Mouse (Mus musculus): ENCODE data around the gene Efcab14. TPM values are rescaled to one million over a fixed set of nuclear protein-coding genes. Genes with fewer than 3 reads are reported as not detected.

Gene Efcab14
- 10 to 100 TPM; 44.1 to 45.9 TPM for total RNA-seq (2021)
- long read RNA-seq, experiment 1, transcript Efcab14-204 (11 exons, 2,792 nt) = major isoform, 12 of 19 reads
- long read RNA-seq, experiment 1, partial matches to known transcripts = 2 of 19 reads
- long read RNA-seq, experiment 1, other reads (novel, unspliced or antisense) = 4 of 19 reads
- long read RNA-seq, experiment 2, transcript Efcab14-204 (11 exons, 2,792 nt) = major isoform, 7 of 13 reads
- long read RNA-seq, experiment 2, partial matches to known transcripts = 1 of 13 reads
- long read RNA-seq, experiment 2, other reads (novel, unspliced or antisense) = 5 of 13 reads

DNA sequence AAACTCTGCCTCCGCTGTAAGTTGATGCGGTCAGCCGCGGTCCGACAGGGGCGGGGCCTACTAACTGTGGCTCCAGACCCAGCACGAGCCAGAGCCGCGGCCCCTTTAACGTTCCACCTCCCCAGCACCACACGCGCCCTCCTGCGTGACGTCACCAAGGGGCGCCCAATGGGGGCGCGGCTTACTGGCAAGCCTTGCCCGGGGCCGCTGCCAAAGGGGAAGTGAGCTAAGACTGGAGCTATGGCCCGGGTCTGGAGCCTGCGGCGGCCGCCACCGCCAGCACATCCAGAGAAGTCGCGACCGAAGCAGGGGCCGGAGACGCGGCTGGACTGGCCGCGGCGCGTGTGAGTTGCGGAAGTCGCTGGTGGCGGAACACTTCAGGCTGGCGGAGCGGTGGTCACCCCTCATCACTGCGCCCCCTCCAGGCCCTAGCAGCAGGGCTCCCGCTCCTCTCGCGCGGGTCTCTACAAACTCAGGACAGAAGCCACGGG lies at the start of gene Efcab14:
TSS of gene Efcab14 (plus strand) at position 194 of the 491 bp plus-strand sequence.
- peak; percentile 96 for DNase-seq (ENCODE audit: low spot score in 2 of 2)
- intact Hi-C loops (cut with DNase I) = no loop called here

DNA sequence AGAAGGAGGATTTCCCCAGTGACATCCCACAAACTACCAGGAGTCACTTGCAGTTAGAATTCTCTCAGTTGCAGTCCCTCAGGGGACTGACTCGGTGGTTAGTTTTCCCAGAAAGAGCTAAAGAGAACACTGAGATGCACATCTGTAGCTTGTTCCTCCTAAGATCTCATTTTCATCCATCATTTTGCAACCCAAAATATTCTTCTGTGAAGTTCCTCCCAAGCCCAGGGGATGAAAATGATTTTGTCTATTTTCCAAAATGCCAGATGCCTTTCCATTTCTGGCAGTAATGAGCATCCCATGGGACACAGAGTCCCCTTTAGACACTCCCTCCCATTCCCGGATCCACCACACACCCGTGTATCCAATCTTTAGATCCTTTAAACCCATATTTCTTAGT lies 36.1 kb upstream of the Efcab14 start:
- no peak for DNase-seq (ENCODE audit: low spot score in 2 of 2)

DNA sequence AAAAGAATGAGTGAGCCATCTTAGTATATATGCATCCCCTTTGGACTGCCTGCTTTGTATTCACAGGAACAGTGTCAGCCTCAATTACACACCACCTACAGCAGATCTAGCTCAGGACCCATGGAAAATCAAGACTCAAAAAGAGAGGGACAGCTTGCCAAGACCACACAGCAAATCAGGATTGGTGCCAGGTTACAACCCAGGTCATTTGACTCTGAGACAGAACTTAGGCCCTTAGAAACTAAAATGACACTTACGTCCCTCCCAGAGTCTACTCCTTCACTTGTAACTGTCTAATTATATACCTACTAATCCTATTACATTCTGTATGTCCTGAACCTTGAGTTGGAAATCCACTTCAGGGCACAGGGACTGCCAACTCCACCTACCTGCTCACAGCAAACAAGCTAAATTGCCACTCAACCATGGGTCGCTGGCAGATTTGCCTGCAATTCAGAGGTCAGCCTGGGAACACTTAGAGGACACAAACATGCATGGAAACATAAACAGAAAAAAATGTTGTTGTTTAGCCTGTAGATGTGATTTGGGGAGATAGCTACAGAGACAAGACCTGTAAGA lies 33.5 kb upstream of the Efcab14 start:
- no peak for DNase-seq (ENCODE audit: low spot score in 2 of 2)
- intact Hi-C loops (cut with DNase I) = no loop called here

More for the DNA sequence above, 36.1 kb upstream of the Efcab14 start:
- intact Hi-C loops (cut with DNase I) = no loop called here

DNA sequence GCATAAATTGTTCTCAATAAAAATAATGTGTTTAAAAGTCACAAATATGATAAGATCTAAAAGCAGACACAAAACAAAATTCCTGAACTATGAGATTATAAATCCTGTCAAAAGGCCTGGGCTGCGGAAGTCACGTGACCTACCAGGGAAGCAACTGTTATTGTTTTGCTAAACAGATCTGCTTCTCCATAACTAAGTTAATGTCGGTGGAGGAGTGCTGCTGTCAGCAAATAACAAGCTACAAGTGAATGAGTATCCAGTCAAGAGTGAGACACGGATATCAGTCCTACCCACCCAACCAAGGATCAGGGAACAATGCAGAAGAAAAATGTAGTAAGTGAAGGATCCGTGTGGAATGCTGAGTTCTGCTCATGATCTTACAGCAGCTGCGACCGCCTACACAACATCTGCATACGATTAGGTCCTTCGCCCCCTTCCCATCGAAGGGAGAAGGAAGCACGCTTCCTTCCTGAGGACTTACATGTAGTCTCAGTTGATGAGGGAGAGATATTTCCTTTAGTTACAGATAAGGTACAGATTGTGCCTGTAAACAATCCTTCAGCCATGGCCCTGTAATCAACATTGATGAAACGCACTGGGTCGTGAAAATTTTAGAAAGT lies 28.5 kb upstream of the Efcab14 start:
- DNase-seq (ENCODE audit: low spot score in 2 of 2) = no peak
- intact Hi-C loops (cut with DNase I) = loop anchor here (2.0 to 5.0 kb wide), 2 partner anchors 227 to 608 kb away; no protein-coding TSS in a partner anchor

DNA sequence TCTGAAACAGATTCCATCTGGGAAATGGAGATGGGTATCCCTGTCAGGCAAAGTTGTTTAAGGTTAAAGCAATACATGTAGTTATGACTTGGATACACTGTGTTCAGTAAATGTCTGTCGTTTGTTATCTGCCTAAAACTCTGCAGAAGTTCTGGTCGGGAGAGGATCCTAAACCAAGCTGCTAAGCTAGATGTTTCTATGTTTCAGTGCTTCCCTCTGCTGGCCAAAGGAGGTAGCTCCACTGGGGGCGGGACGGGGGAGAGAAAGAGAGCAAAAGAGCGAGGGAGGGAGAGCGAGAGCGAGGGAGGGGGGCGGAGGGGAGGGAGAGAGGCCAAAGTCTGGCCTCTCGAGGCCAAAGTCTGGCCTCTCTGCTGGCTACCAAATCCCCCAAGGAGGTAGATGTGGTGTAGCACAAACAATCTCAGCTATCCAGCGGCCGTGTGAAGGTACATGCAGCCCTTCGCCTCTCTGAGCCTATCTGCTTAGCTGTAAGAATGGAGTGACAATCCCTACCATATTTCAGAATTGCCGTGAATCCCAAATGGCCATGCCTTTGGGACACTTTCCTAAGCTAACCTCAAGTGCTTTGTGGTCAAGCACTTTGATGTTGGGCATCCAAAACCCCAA lies 27.6 kb upstream of the Efcab14 start:
- DNase-seq (ENCODE audit: low spot score in 2 of 2) = peak; percentile 86 to 90
- intact Hi-C loops (cut with DNase I) = loop anchor here (2.0 to 5.0 kb wide), 2 partner anchors 228 to 609 kb away; no protein-coding TSS in a partner anchor

DNA sequence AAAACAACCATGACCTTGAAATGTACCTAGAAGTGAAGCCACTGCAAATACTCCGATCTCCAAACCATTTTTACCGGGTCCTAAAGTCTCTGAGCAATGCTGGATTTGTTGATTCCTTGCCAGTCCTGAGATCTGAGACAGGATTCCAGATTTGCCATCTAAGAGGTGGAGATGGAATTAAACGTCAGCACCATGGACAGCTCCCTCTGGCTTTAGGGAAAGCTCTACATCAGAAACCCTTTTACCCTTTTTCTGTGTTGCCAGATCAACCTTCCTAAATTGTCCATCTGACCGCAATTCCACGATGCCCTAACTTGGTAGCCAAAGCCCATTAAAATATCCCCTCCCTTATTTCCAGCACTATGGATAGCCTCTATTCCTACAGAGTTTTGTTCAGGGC lies 8.8 kb upstream of the Efcab14 start:
- no peak for DNase-seq (ENCODE audit: low spot score in 2 of 2)
- intact Hi-C loops (cut with DNase I) = no loop called here

DNA sequence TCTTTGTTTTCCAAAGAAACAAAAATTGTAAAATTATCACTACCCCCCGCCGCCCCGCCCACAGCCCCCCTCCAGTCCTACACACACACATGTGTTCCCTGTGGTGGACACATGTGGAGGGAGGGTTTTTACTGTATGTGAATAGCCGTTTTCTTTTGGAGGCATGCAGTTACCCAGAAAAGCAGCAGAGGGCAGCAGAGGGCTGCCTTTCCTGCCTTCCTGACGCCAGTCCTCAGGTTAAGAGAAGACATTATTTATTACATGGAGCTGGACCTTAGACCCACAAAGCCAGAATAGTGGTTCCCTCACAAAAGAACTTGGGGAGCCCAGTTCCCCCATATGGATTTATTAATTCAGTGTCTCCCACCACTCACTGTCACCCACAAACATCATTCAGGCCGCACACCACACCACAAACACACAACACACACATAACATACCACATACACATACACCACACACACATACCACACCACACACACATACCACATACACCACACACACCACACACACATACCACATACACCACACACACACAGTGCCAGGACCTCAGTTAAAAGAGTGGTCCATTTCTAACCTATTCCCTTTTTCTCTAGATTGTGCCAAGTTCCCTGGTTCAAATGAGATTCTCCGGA lies 5.8 kb upstream of the Efcab14 start:
- intact Hi-C loops (cut with DNase I) = loop anchor here (2.0 to 5.0 kb wide), 2 partner anchors 166 to 249 kb away; no protein-coding TSS in a partner anchor
- peak; percentile 75 to 83 for DNase-seq (ENCODE audit: low spot score in 2 of 2)

DNA sequence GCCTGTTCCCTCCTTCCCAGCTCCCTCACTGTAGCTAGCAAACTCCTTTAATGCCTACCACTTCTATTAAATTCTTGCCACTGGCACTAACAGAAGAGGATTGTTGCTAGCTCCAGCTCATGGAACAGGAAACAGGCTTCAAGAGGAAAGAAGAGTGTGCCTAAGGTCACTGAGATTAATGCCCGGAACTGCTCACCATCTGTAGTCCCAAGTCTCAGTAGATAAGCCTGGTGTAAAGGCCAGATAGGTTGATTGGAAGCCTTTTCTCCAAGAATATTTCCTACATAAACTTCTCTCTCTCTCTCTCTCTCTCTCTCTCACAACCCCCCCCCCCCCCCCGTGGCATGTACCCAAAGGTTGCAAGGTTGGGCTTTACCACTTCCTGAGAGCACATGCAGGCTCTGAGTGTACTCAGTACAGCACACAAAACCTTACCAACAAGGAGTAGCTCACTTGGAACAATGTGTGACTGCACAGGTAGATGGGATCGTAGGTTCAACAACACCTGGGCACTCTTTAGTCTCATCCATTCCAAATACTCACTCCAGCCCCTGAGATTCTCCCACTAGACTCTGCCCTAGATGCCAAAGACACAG lies 5.2 kb upstream of the Efcab14 start:
- intact Hi-C loops (cut with DNase I) = loop anchor here (5.0 kb wide), 1 partner anchor 165 kb away; no protein-coding TSS in a partner anchor
- DNase-seq (ENCODE audit: low spot score in 2 of 2) = no peak

DNA sequence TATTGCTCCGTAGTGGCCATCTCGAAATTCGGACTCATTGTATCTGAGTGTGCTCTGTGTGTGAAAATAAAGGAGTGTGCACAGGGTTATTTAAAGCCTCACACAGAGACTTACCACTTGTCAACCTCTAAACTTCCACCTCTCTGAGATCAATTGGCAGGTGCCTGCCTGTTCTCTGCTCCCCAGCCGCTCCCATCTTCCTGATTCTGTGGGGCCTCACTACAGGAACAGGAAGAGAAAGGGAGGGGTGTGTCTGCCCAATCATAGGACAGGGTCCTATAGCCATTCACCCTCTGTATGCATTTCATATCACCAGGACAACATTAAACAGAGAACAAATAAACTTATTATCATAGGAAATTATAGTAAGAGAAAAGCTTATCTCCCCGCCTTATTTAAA lies 3.8 kb upstream of the Efcab14 start:
- intact Hi-C loops (cut with DNase I) = loop anchor here (5.0 kb wide), 1 partner anchor 164 kb away; no protein-coding TSS in a partner anchor
- no peak for DNase-seq (ENCODE audit: low spot score in 2 of 2)

DNA sequence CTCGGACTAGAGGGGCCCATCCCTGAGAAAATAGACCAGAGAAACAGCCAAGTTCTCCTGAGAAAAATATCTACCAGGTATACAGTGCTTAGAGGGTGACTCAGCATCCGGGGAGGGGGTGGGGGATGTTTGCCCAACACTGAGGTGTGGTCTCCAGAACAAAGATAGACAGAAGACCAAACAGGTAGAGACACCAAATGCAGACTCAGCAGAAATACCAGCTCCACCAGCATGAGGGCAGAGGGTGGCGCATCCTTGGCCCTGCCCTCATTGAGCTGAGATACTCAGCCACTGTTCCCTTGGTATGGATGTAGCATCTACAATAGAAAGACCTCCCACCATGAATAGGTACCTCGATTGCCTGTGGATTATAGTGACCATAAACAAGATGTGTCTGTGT lies 2.7 kb upstream of the Efcab14 start:
- DNase-seq (ENCODE audit: low spot score in 2 of 2) = no peak
- intact Hi-C loops (cut with DNase I) = loop anchor here (5.0 kb wide), 1 partner anchor 162 kb away; no protein-coding TSS in a partner anchor

DNA sequence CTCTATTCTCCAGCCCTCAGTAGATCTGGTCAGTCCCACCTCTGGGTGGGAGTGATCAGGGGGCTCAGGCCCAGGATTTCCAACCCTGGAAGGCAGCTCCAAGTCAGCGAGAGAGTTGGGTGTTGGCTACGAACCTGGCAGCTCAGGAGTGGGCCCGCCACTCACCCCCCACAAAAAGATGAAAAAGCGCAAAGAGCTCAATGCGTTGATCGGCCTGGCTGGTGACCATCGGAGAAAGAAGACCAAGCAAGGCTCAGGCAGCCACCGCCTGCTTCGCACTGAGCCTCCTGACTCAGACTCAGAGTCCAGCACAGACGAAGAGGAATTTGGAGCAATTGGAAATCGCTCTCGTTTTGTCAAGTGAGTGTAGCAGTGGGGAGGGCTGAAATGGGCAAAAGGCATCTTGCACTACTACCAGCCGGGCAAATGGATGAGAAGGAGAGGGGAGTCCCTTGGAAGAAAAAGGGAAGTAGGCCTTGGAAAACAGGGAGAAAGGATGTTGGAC lies 989 bp downstream of the Efcab14 start:
- intact Hi-C loops (cut with DNase I) = no loop called here
- no peak for DNase-seq (ENCODE audit: low spot score in 2 of 2)

DNA sequence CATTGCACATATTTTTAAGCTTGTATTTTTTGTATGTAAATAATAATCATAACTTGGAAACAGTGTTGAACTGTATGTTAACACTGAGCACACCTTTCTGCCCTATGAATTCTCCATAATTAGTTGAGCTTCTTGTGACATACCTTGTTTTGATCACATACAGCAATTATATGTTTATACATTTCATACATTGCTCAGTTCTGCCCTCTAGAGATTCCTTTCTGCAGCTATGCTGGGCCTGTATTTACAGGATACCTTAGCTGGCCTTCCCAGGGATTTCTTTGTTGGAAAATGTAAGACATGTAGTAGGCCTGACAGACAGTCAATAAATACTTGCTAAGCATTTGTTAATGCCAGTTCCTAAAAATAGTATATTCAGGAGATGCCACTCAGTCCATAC lies 5.1 kb downstream of the Efcab14 start:
- intact Hi-C loops (cut with DNase I) = no loop called here
- no peak for DNase-seq (ENCODE audit: low spot score in 2 of 2)

DNA sequence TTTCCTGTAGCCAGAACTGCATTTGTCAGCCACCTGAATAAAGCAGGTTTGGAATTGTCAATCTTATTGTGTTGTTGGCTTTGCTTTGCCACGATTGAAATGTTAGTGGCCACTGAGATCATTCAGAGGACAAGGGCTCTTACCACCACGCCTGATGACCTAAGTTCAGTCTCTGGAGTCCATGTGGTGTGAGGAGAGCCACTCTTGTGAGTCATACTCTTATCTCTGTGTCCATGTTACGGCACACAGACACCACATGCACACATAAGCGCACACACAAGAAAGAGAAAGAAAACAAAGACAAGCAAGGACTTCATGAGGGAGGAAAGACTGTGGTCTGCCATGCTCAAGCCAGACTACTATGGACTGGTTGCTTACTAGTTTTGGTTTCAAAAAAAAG lies 5.6 kb downstream of the Efcab14 start:
- no peak for DNase-seq (ENCODE audit: low spot score in 2 of 2)
- intact Hi-C loops (cut with DNase I) = no loop called here

DNA sequence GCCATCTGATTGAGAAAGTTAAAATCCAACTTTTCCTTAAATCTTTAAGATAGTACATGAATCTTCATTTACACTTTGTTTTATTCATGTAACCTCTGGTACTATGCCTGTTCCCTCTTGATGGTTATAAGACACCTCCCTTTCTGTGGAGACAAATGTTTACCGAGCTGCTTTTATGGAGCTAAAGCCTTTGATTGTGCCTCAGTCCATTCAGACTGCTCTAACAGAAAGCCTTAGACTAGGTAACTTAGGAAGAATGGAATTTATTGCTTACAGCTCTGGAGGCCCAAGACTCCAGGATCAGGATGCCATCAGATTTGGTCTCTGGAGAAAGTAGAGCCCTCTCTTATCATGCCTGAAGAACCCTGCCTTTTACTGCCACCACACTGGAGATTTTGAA lies 10.6 kb downstream of the Efcab14 start:
- no peak for DNase-seq (ENCODE audit: low spot score in 2 of 2)
- intact Hi-C loops (cut with DNase I) = no loop called here

DNA sequence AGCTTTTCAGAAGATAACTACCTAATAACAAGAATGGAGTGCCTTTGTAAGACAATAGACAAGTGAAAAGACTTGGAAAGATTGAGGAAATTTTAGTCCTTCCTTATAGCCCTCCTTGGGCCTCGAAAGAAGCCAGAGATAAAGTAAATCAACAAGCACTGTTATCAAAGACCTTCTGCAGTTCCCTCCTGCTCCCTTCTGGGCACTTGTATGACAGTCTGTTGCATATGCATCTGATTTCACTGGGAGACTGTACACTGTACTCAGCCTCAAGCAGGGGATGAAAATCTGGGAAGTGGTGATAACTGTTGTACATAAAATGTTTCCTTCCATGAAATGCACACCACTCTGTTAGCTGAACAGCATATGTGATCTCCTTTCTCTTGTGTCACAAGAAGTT lies 11.8 kb downstream of the Efcab14 start:
- DNase-seq (ENCODE audit: low spot score in 2 of 2) = no peak
- intact Hi-C loops (cut with DNase I) = no loop called here

DNA sequence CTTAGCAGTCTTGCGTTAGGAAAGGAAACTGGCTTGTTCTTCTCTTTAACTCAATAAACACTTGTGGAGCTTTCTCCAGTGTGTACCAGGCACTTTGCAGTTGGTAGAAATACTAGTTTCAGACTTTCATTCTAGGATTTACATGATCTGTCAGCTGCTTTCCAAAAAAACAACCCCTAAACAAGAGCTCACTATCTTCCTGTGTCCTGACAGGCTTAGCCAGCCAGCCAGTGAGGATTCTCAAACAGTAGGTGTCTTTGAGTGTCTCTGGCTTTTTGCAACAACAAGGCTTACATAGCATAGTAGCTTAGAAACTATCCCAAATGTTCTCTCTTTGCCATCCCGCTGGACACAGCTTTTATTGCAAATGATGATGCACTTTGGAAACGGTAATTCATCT lies 16.6 kb downstream of the Efcab14 start:
- no peak for DNase-seq (ENCODE audit: low spot score in 2 of 2)
- intact Hi-C loops (cut with DNase I) = no loop called here

DNA sequence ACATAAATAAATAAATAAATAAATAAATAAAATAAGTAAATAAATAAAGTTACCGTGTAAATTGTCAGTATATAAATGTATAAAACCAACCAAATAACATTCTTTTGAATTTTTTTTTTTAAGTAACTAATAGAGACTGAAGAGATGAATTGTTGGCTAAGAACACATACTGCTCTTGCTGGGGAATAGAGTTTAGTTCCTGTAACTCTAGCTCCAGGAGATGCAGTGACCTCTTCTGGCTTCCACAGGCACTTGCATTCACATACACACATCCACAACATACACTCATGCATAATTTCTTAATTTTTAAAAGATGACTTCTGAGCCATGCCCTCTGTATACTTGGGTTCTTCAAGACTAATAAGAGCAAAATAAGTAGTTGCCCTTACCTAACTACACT lies 17.3 kb downstream of the Efcab14 start:
- DNase-seq (ENCODE audit: low spot score in 2 of 2) = no peak
- intact Hi-C loops (cut with DNase I) = no loop called here

DNA sequence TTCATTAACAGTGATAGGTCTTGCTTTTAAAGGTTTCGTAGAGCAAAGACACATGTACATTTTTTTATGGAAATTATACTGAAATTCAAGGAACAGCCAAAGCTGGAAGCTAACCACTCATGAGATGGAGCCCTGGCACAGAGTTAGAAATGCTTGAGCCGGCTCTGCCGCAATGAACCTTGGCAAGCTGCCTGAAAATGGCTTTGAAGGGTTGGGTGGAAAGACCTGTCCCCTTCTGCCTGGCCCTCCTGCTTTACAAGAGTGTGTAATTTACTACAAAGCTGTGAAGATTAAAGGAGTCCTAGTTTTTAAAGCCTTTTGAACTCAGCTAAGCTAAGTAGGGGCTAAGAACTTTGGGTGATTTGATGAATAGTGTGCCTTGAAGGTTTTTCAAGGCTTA lies 23.7 kb downstream of the Efcab14 start:
- peak in 1 of 2 experiments; percentile 33 for DNase-seq (ENCODE audit: low spot score in 2 of 2)
- intact Hi-C loops (cut with DNase I) = no loop called here

DNA sequence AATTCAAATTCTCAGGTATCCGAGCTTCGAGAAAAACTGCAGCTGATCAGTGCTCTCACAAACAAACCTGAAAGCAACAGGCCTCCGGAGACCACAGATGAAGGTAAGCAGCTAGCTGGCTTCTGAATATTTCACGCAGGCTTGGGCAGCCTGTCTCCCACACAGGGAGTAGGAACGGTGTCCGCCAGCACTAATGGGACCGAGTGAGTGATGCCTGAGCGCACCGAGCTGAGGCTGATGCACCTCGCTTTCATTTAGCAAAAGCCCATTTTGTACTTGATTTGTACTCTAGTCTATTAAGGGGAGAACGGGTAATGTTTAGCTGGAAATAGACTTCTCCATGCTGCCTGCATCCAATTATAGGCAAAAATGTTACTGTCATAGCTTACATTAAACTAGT lies 27.0 kb downstream of the Efcab14 start:
- intact Hi-C loops (cut with DNase I) = no loop called here
- DNase-seq (ENCODE audit: low spot score in 2 of 2) = no peak
